Mouse (Mus musculus): ENCODE measurements around the gene Nt5dc3.

Nt5dc3 gene

GRCm38 (mm10) chr10:86815133-86815532 lies 36.3 kb downstream of the Nt5dc3 start:
- DNase-seq (ENCODE audit: low spot score): no peak

GRCm38 (mm10) chr10:86819649-86820165 lies 40.9 kb downstream of the Nt5dc3 start:
- peak; percentile 28 for DNase-seq (ENCODE audit: low spot score)

GRCm38 (mm10) chr10:86821014-86821413 lies 42.2 kb downstream of the Nt5dc3 start:
- no peak for DNase-seq (ENCODE audit: low spot score)

- no peak for DNase-seq (ENCODE audit: low spot score)
Observed at GRCm38 (mm10) chr10:86824093-86824492, 45.3 kb downstream of the Nt5dc3 start.

GRCm38 (mm10) chr10:86824871-86825270 lies 46.1 kb downstream of the Nt5dc3 start:
- no peak for DNase-seq (ENCODE audit: low spot score)

- no peak for DNase-seq (ENCODE audit: low spot score)
Observed at GRCm38 (mm10) chr10:86825871-86826522, 47.2 kb downstream of the Nt5dc3 start.

GRCm38 (mm10) chr10:86826929-86827328 lies 48.1 kb downstream of the Nt5dc3 start:
- DNase-seq (ENCODE audit: low spot score): no peak

GRCm38 (mm10) chr10:86828221-86829135 lies 49.7 kb downstream of the Nt5dc3 start:
- no peak for DNase-seq (ENCODE audit: low spot score)

- no peak for DNase-seq (ENCODE audit: low spot score)
Observed at GRCm38 (mm10) chr10:86829515-86829914, 50.7 kb downstream of the Nt5dc3 start.

- DNase-seq (ENCODE audit: low spot score): no peak
Observed at GRCm38 (mm10) chr10:86836784-86837183, 58.0 kb downstream of the Nt5dc3 start.

GRCm38 (mm10) chr10:86838827-86839226 lies 60.0 kb downstream of the Nt5dc3 start:
- DNase-seq (ENCODE audit: low spot score): no peak

- DNase-seq (ENCODE audit: low spot score): no peak
Observed at GRCm38 (mm10) chr10:86842659-86843058, 63.9 kb downstream of the Nt5dc3 start.

- no peak for DNase-seq (ENCODE audit: low spot score)
Observed at GRCm38 (mm10) chr10:86846926-86847467, 68.2 kb downstream of the Nt5dc3 start.

GRCm38 (mm10) chr10:86849087-86849486 lies 70.3 kb downstream of the Nt5dc3 start:
- no peak for DNase-seq (ENCODE audit: low spot score)

- no peak for DNase-seq (ENCODE audit: low spot score)
Observed at GRCm38 (mm10) chr10:86849508-86849907, 70.7 kb downstream of the Nt5dc3 start.

GRCm38 (mm10) chr10:86852160-86852559 lies 73.4 kb downstream of the Nt5dc3 start:
- no peak for DNase-seq (ENCODE audit: low spot score)

GRCm38 (mm10) chr10:86853433-86853832 lies 74.6 kb downstream of the Nt5dc3 start:
- no peak for DNase-seq (ENCODE audit: low spot score)

- no peak for DNase-seq (ENCODE audit: low spot score)
Observed at GRCm38 (mm10) chr10:86860396-86860795, 81.6 kb downstream of the Nt5dc3 start.

- DNase-seq (ENCODE audit: low spot score): no peak
Observed at GRCm38 (mm10) chr10:86862496-86862895, 83.7 kb downstream of the Nt5dc3 start.

GRCm38 (mm10) chr10:86863429-86863828 lies 84.6 kb downstream of the Nt5dc3 start:
- DNase-seq (ENCODE audit: low spot score): no peak

- no peak for DNase-seq (ENCODE audit: low spot score)
Observed at GRCm38 (mm10) chr10:86872121-86872520, 93.3 kb downstream of the Nt5dc3 start.

GRCm38 (mm10) chr10:86872591-86872990 lies 93.8 kb downstream of the Nt5dc3 start:
- DNase-seq (ENCODE audit: low spot score): peak; percentile 11

- DNase-seq (ENCODE audit: low spot score): no peak
Observed at GRCm38 (mm10) chr10:86878721-86879120, 99.9 kb downstream of the Nt5dc3 start.

Measured in retina, embryonic 14.5 days (tissue).